Mouse (Mus musculus): Measurements from ENCODE around the gene Agpat2. TPM values are rescaled to one million over a fixed set of nuclear protein-coding genes. Genes with fewer than 3 reads are reported as not detected.

The Agpat2 gene
- polyA plus RNA-seq, 1 experiment, result not detected

DNA sequence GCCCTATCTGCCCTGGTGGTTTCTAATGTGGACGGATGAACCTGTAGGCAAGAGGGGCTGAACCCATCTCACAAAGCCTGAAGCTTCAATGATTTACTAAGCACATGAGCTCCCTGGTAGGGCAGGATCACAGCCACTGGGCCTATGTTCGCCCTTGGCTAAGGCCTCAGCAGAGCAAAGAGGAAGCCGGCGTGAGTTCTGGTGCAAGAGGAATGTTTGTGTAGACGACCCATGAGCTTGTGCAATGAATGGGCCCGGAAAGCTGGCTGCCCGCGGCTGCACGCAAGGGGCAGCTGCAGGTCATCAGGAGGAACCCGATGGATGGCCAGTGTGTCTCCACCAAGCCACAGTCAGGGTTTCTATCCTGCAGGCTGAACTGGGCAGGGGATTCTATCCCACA lies 54.4 kb downstream of the Agpat2 start:
- 80% methylated on average over 10 of the region's 10 CpGs for WGBS
- TF ChIP-seq CTCF (IDR thresholded peaks at IDR 0.05; ENCODE audit: insufficient read depth, low read depth, low read length) (no peak), POLR2A (IDR thresholded peaks at IDR 0.05; ENCODE audit: insufficient read depth, low read depth, low read length) (no peak)
- Histone ChIP-seq H3K27ac (ENCODE audit: insufficient read depth, low read depth, low read length) (no peak overlapping the region), H3K4me1 (ENCODE audit: control insufficient read depth, insufficient read depth, low read length) (peaks cover 14% of the 10 kb centered on the region), H3K4me3 (ENCODE audit: insufficient read depth, low read depth, low read length) (no peak overlapping the region)

DNA sequence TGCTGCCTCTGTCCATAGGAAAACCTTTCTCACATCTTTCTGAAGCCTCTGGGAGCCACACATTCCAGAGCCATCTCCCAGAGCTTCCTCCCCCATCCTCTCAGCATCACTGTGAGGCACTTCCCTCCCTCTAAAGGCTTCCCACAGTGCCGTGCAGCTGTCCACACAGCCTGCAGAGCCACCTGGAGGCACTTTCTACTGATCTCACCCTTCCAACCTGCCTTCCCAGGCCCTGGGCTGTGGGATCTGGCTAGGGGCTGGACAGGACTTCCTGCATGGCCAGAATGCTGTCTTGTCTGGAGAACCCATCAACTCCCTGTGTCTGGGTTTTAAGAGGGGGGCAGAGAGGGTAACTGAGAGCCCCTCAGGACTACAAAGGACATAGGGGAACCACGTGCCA lies 56.7 kb downstream of the Agpat2 start:
- peaks cover 14% of the 10 kb centered on the region for H3K4me1 ChIP-seq (ENCODE audit: control insufficient read depth, insufficient read depth, low read length)
- TF ChIP-seq POLR2A (IDR thresholded peaks at IDR 0.05; ENCODE audit: insufficient read depth, low read depth, low read length) (no peak), CTCF (IDR thresholded peaks at IDR 0.05; ENCODE audit: insufficient read depth, low read depth, low read length) (no peak)
- WGBS, result 54% methylated on average over 2 of the region's 2 CpGs

GRCm38 (mm10) chr2:26544265-26544664 lies 60.0 kb downstream of the Agpat2 start:
- H3K4me1 ChIP-seq (ENCODE audit: control insufficient read depth, insufficient read depth, low read length), result peaks cover 17% of the 10 kb centered on the region
- WGBS, result 56% methylated on average over 3 of the region's 3 CpGs
- no peak overlapping the region; the same call in 1 of the 2 replicates for H3K27ac ChIP-seq (ENCODE audit: insufficient read depth, low read depth, low read length)
- TF ChIP-seq CTCF (IDR thresholded peaks at IDR 0.05; ENCODE audit: insufficient read depth, low read depth, low read length), result no peak
- TF ChIP-seq POLR2A (IDR thresholded peaks at IDR 0.05; ENCODE audit: insufficient read depth, low read depth, low read length), result no peak
- no peak overlapping the region for H3K4me3 ChIP-seq (ENCODE audit: insufficient read depth, low read depth, low read length)

More for the DNA sequence above, 56.7 kb downstream of the Agpat2 start:
- Histone ChIP-seq H3K4me3 (ENCODE audit: insufficient read depth, low read depth, low read length) (no peak overlapping the region), H3K27ac (ENCODE audit: insufficient read depth, low read depth, low read length) (no peak overlapping the region)

- 92% methylated on average over 8 of the region's 8 CpGs for whole genome bisulfite sequencing
- Histone ChIP-seq H3K4me1 (ENCODE audit: control insufficient read depth, insufficient read depth, low read length) (peaks cover 17% of the 10 kb centered on the region), H3K4me3 (ENCODE audit: insufficient read depth, low read depth, low read length) (no peak overlapping the region), H3K27ac (ENCODE audit: insufficient read depth, low read depth, low read length) (no peak overlapping the region)
- TF ChIP-seq POLR2A (IDR thresholded peaks at IDR 0.05; ENCODE audit: insufficient read depth, low read depth, low read length), result no peak
- no peak for TF ChIP-seq CTCF (IDR thresholded peaks at IDR 0.05; ENCODE audit: insufficient read depth, low read depth, low read length)
These were observed 60.4 kb downstream of the Agpat2 start for GRCm38 (mm10) chr2:26543768-26544167.

GRCm38 (mm10) chr2:26543155-26543554 lies 61.1 kb downstream of the Agpat2 start:
- 73% methylated on average over 4 of the region's 4 CpGs for WGBS
- Histone ChIP-seq H3K4me1 (ENCODE audit: control insufficient read depth, insufficient read depth, low read length) (peaks cover 17% of the 10 kb centered on the region), H3K4me3 (ENCODE audit: insufficient read depth, low read depth, low read length) (no peak overlapping the region), H3K27ac (ENCODE audit: insufficient read depth, low read depth, low read length) (no peak overlapping the region)
- no peak for TF ChIP-seq CTCF (IDR thresholded peaks at IDR 0.05; ENCODE audit: insufficient read depth, low read depth, low read length)
- no peak for TF ChIP-seq POLR2A (IDR thresholded peaks at IDR 0.05; ENCODE audit: insufficient read depth, low read depth, low read length)

Other genes starting within 250 kb of the Agpat2 start
- not detected in 2 replicates for gene Card9, start 243.5 kb downstream of the Agpat2 start, polyA plus RNA-seq (2012; ENCODE audit: insufficient read depth, insufficient read length, low replicate concordance, missing spikeins)
- not detected in 2 replicates for gene Snapc4, start 223.8 kb downstream of the Agpat2 start, polyA plus RNA-seq (2012; ENCODE audit: insufficient read depth, insufficient read length, low replicate concordance, missing spikeins)
- gene Entr1, start 215.1 kb downstream of the Agpat2 start, polyA plus RNA-seq (2012; ENCODE audit: insufficient read depth, insufficient read length, low replicate concordance, missing spikeins), result not detected in 2 replicates
- gene Pmpca, start 215.1 kb downstream of the Agpat2 start, polyA plus RNA-seq (2012; ENCODE audit: insufficient read depth, insufficient read length, low replicate concordance, missing spikeins), result 415 TPM in 1 of 2 replicates, not detected in the other
- gene Inpp5e, start 195.2 kb downstream of the Agpat2 start, polyA plus RNA-seq (2012; ENCODE audit: insufficient read depth, insufficient read length, low replicate concordance, missing spikeins), result not detected in 2 replicates
- 122 TPM in 1 of 2 replicates, not detected in the other for gene Sec16a, start 159.2 kb downstream of the Agpat2 start, polyA plus RNA-seq (2012; ENCODE audit: insufficient read depth, insufficient read length, low replicate concordance, missing spikeins)
- gene Notch1, start 87.8 kb downstream of the Agpat2 start, polyA plus RNA-seq (2012; ENCODE audit: insufficient read depth, insufficient read length, low replicate concordance, missing spikeins), result 48.1 TPM in 1 of 2 replicates, not detected in the other
- not detected in 2 replicates for gene Egfl7, start 24.4 kb downstream of the Agpat2 start, polyA plus RNA-seq (2012; ENCODE audit: insufficient read depth, insufficient read length, low replicate concordance, missing spikeins)
- not detected in 2 replicates for gene Gm20532, start 17.8 kb downstream of the Agpat2 start, polyA plus RNA-seq (2012; ENCODE audit: insufficient read depth, insufficient read length, low replicate concordance, missing spikeins)
- gene Fam69b, start 24.0 kb upstream of the Agpat2 start, polyA plus RNA-seq (2012; ENCODE audit: insufficient read depth, insufficient read length, low replicate concordance, missing spikeins), result not detected in 2 replicates
- not detected in 2 replicates for gene Lcn4, start 66.9 kb upstream of the Agpat2 start, polyA plus RNA-seq (2012; ENCODE audit: insufficient read depth, insufficient read length, low replicate concordance, missing spikeins)